Mouse (Mus musculus) MEL (cell line): ENCODE data around the gene Sim2. TPM values are rescaled to one million over a fixed set of nuclear protein-coding genes. Genes with fewer than 3 reads are reported as not detected.

Source experiments
- DNase-seq: peaks from one replicate; pipeline ENCODE4 v3.0.0; 2011; ENCODE audit warnings: low read depth, low spot score
- H3K27ac ChIP-seq: 2 replicates; pipeline ENCODE4 v1.5.1; 2012; ENCODE audit warnings: low read depth, mild to moderate bottlenecking, control low read depth, low read length, moderate library complexity; ENCODE audit not compliant: control insufficient read depth
- H3K27me3 ChIP-seq, 2 experiments: fragments of 150-350 bp in 1 of 2; sonication (generic) in 1 of 2; 2 replicates each; pipeline ENCODE4 v1.6.1; 2012; ENCODE audit warnings: low read length in 2 of 2, mild to moderate bottlenecking in 2 of 2, improper control_type of control experiment in 1 of 2, moderate library complexity in 1 of 2; ENCODE audit not compliant: insufficient read depth in 2 of 2, control insufficient read depth in 1 of 2
- H3K36me3 ChIP-seq, 2 experiments: 2 replicates each; pipeline ENCODE4 v1.6.1; 2012 to 2014; ENCODE audit warnings: low read length in 2 of 2, improper control_type of control experiment in 1 of 2, inconsistent platforms in 1 of 2, mild to moderate bottlenecking in 1 of 2; ENCODE audit not compliant: insufficient read depth in 2 of 2, control insufficient read depth in 1 of 2
- H3K4me1 ChIP-seq, 2 experiments: fragments of 150-350 bp in 1 of 2; sonication (generic) in 1 of 2; 2 replicates each; pipeline ENCODE4 v1.6.1; 2012; ENCODE audit warnings: low read length in 2 of 2, improper control_type of control experiment in 1 of 2, mild to moderate bottlenecking in 1 of 2; ENCODE audit not compliant: insufficient read depth in 2 of 2, control insufficient read depth in 1 of 2
- H3K4me3 ChIP-seq, 2 experiments: fragments of 150-350 bp in 1 of 2; sonication (generic) in 1 of 2; 2 replicates each; pipeline ENCODE4 v1.5.1; 2012; ENCODE audit warnings: low read depth in 2 of 2, low read length in 2 of 2, mild to moderate bottlenecking in 2 of 2, moderate library complexity in 2 of 2, control low read depth in 1 of 2, improper control_type of control experiment in 1 of 2; ENCODE audit not compliant: control insufficient read depth in 1 of 2, insufficient read depth in 1 of 2
- H3K79me2 ChIP-seq: 2 replicates; pipeline ENCODE4 v1.6.1; 2012; ENCODE audit warnings: mild to moderate bottlenecking, low read length, moderate library complexity; ENCODE audit not compliant: control insufficient read depth, poor library complexity, insufficient read depth
- H3K9ac ChIP-seq: 2 replicates; pipeline ENCODE4 v1.6.1; 2012; ENCODE audit warnings: low read depth, mild to moderate bottlenecking, control low read depth, low read length, moderate library complexity; ENCODE audit not compliant: control insufficient read depth, poor library complexity, severe bottlenecking
- H3K9me3 ChIP-seq: fragments of 150-350 bp; sonication (generic); replicated peaks from 2 replicates; pipeline ENCODE4 v1.6.1; 2012; ENCODE audit warnings: mild to moderate bottlenecking, low read length, improper control_type of control experiment, moderate library complexity; ENCODE audit not compliant: insufficient read depth
- BHLHE40 ChIP-seq: IDR thresholded peaks from 2 replicates; pipeline ENCODE4 v1.6.1; 2012; ENCODE audit warnings: low read depth, mild to moderate bottlenecking, inconsistent platforms, low read length, improper control_type of control experiment, borderline replicate concordance
- CHD1 ChIP-seq: IDR thresholded peaks from 2 replicates; pipeline ENCODE4 v1.6.1; 2012; ENCODE audit warnings: low read depth, mild to moderate bottlenecking, inconsistent platforms, low read length, improper control_type of control experiment
- CHD2 ChIP-seq: IDR thresholded peaks from 2 replicates; pipeline ENCODE4 v1.6.1; 2011; ENCODE audit warnings: low read length, improper control_type of control experiment
- CTCF ChIP-seq, 3 experiments: IDR thresholded peaks in 2 of 3; conservative IDR thresholded peaks in 1 of 3; 2 replicates each; pipeline ENCODE4 v1.5.1; 2011 to 2012; ENCODE audit warnings: low read length in 3 of 3, low read depth in 2 of 3, mild to moderate bottlenecking in 2 of 3, improper control_type of control experiment in 1 of 3, inconsistent platforms in 1 of 3, mixed read lengths in 1 of 3, moderate library complexity in 1 of 3; ENCODE audit not compliant: control insufficient read depth in 1 of 3, insufficient read depth in 1 of 3, poor library complexity in 1 of 3, severe bottlenecking in 1 of 3
- E2F4 ChIP-seq: IDR thresholded peaks from 2 replicates; pipeline ENCODE4 v1.6.1; 2011; ENCODE audit warnings: low read depth, low read length, improper control_type of control experiment, borderline replicate concordance
- EP300 ChIP-seq, 2 experiments: IDR thresholded peaks; 2 replicates each; pipeline ENCODE4 v1.6.1; 2011; ENCODE audit warnings: improper control_type of control experiment in 2 of 2, low read length in 2 of 2, low read depth in 1 of 2, mild to moderate bottlenecking in 1 of 2
- ETS1 ChIP-seq: IDR thresholded peaks from 2 replicates; pipeline ENCODE4 v1.6.1; 2012; ENCODE audit warnings: low read depth, mild to moderate bottlenecking, inconsistent platforms, low read length, improper control_type of control experiment, moderate library complexity
- GABPA ChIP-seq: IDR thresholded peaks from 2 replicates; pipeline ENCODE4 v1.6.1; 2012; ENCODE audit warnings: low read depth, mild to moderate bottlenecking, inconsistent platforms, low read length, improper control_type of control experiment, moderate library complexity
- GATA1 ChIP-seq: IDR thresholded peaks from 2 replicates; pipeline ENCODE4 v1.6.1; 2011; ENCODE audit warnings: low read depth, low read length, improper control_type of control experiment
- HCFC1 ChIP-seq: IDR thresholded peaks from 2 replicates; pipeline ENCODE4 v1.6.1; 2012; ENCODE audit warnings: low read depth, mild to moderate bottlenecking, inconsistent platforms, low read length, improper control_type of control experiment, moderate library complexity
- KAT2A ChIP-seq: conservative IDR thresholded peaks from 2 replicates; pipeline ENCODE4 v1.6.1; 2012; ENCODE audit warnings: low read depth, low read length, improper control_type of control experiment, inconsistent platforms
- MAFK ChIP-seq: IDR thresholded peaks from 2 replicates; pipeline ENCODE4 v1.6.1; 2011; ENCODE audit warnings: low read depth, mild to moderate bottlenecking, low read length, improper control_type of control experiment, borderline replicate concordance
- MAX ChIP-seq: IDR thresholded peaks from 2 replicates; pipeline ENCODE4 v1.6.1; 2011; ENCODE audit warnings: low read length, improper control_type of control experiment
- MAZ ChIP-seq: IDR thresholded peaks from 2 replicates; pipeline ENCODE4 v1.6.1; 2012; ENCODE audit warnings: low read depth, mild to moderate bottlenecking, inconsistent platforms, low read length, improper control_type of control experiment
- MEF2A ChIP-seq: IDR thresholded peaks from 2 replicates; pipeline ENCODE4 v1.6.1; 2014; ENCODE audit warnings: low read depth, mild to moderate bottlenecking, inconsistent platforms, low read length, improper control_type of control experiment; ENCODE audit not compliant: poor library complexity, insufficient replicate concordance, severe bottlenecking; ENCODE audit errors: extremely low read depth
- MXI1 ChIP-seq: IDR thresholded peaks from 2 replicates; pipeline ENCODE4 v1.6.1; 2011; ENCODE audit warnings: mild to moderate bottlenecking, low read depth, low read length, improper control_type of control experiment
- MYB ChIP-seq: IDR thresholded peaks from 2 replicates; pipeline ENCODE4 v1.6.1; 2011; ENCODE audit warnings: mild to moderate bottlenecking, low read depth, low read length, improper control_type of control experiment
- MYC ChIP-seq: IDR thresholded peaks from 2 replicates; pipeline ENCODE4 v1.6.1; 2011; ENCODE audit warnings: low read depth, mild to moderate bottlenecking, low read length, improper control_type of control experiment, moderate library complexity
- NELFE ChIP-seq: IDR thresholded peaks from 2 replicates; pipeline ENCODE4 v1.6.1; 2011; ENCODE audit warnings: low read depth, low read length, improper control_type of control experiment
- NRF1 ChIP-seq: IDR thresholded peaks from 2 replicates; pipeline ENCODE4 v1.6.1; 2014; ENCODE audit warnings: low read depth, mild to moderate bottlenecking, inconsistent platforms, low read length, improper control_type of control experiment, moderate library complexity; ENCODE audit not compliant: poor library complexity, insufficient read depth, severe bottlenecking
- POLR2A ChIP-seq, 2 experiments: IDR thresholded peaks; 2 replicates each; pipeline ENCODE4 v1.6.1; 2011 to 2012; ENCODE audit warnings: low read length in 2 of 2, mild to moderate bottlenecking in 2 of 2, control low read depth in 1 of 2, improper control_type of control experiment in 1 of 2, low read depth in 1 of 2, moderate library complexity in 1 of 2; ENCODE audit not compliant: control insufficient read depth in 1 of 2, insufficient read depth in 1 of 2, poor library complexity in 1 of 2
- POLR2AphosphoS2 ChIP-seq: IDR thresholded peaks from 2 replicates; pipeline ENCODE4 v1.6.1; 2011; ENCODE audit warnings: low read length, improper control_type of control experiment
- POLR2AphosphoS5 ChIP-seq: IDR thresholded peaks from 2 replicates; pipeline ENCODE4 v1.6.1; 2012; ENCODE audit warnings: low read depth, borderline replicate concordance, mild to moderate bottlenecking, inconsistent platforms, low read length, moderate library complexity, mixed read lengths
- RCOR1 ChIP-seq: IDR thresholded peaks from 2 replicates; pipeline ENCODE4 v1.6.1; 2012; ENCODE audit warnings: low read depth, mild to moderate bottlenecking, inconsistent platforms, low read length, improper control_type of control experiment
- SIN3A ChIP-seq: IDR thresholded peaks from 2 replicates; pipeline ENCODE4 v1.6.1; 2012; ENCODE audit warnings: low read length, improper control_type of control experiment, inconsistent platforms
- SMC3 ChIP-seq: IDR thresholded peaks from 2 replicates; pipeline ENCODE4 v1.6.1; 2011; ENCODE audit warnings: low read depth, low read length, improper control_type of control experiment
- TAL1 ChIP-seq: IDR thresholded peaks from 2 replicates; pipeline ENCODE4 v1.6.1; 2012; ENCODE audit warnings: mild to moderate bottlenecking, inconsistent platforms, low read length, moderate library complexity, mixed read lengths
- TBP ChIP-seq: IDR thresholded peaks from 2 replicates; pipeline ENCODE4 v1.8.0; 2011; ENCODE audit warnings: low read depth, low read length, improper control_type of control experiment
- TCF12 ChIP-seq: IDR thresholded peaks from 2 replicates; pipeline ENCODE4 v1.6.1; 2014; ENCODE audit warnings: low read depth, mild to moderate bottlenecking, inconsistent platforms, low read length, improper control_type of control experiment, moderate library complexity
- UBTF ChIP-seq: IDR thresholded peaks from 2 replicates; pipeline ENCODE4 v1.6.1; 2012; ENCODE audit warnings: low read depth, mild to moderate bottlenecking, inconsistent platforms, low read length, improper control_type of control experiment, moderate library complexity, borderline replicate concordance; ENCODE audit not compliant: insufficient read depth
- USF1 ChIP-seq: IDR thresholded peaks from 2 replicates; pipeline ENCODE4 v1.6.1; 2014; ENCODE audit warnings: low read depth, mild to moderate bottlenecking, inconsistent platforms, low read length, improper control_type of control experiment, moderate library complexity
- ZC3H11A ChIP-seq: IDR thresholded peaks from 2 replicates; pipeline ENCODE4 v1.6.1; 2012; ENCODE audit warnings: low read depth, mild to moderate bottlenecking, inconsistent platforms, low read length, improper control_type of control experiment
- ZKSCAN1 ChIP-seq: IDR thresholded peaks from 2 replicates; pipeline ENCODE4 v1.6.1; 2012; ENCODE audit warnings: low read depth, mild to moderate bottlenecking, inconsistent platforms, low read length, improper control_type of control experiment, moderate library complexity
- ZMIZ1 ChIP-seq: IDR thresholded peaks from 2 replicates; pipeline ENCODE4 v1.6.1; 2012; ENCODE audit warnings: low read depth, mild to moderate bottlenecking, inconsistent platforms, low read length, improper control_type of control experiment, moderate library complexity
- ZNF384 ChIP-seq: IDR thresholded peaks from 2 replicates; pipeline ENCODE4 v1.6.1; 2012; ENCODE audit warnings: low read depth, mild to moderate bottlenecking, inconsistent platforms, low read length, improper control_type of control experiment
- polyA plus RNA-seq, 2 experiments: library from polyadenylated mRNA; stranded (reverse) in 1 of 2; unstranded in 1 of 2; fragments of >175 nt in 1 of 2; fragments of >200 nt in 1 of 2; gene quantifications; 2 replicates each; pipeline versions ENCODE4 v1.2.1 to v1.2.4; 2012; ENCODE audit warnings: low replicate concordance in 2 of 2, low read depth in 1 of 2; ENCODE audit not compliant: insufficient read length in 2 of 2, insufficient read depth in 1 of 2, missing spikeins in 1 of 2
- total RNA-seq: library from RNA; depleted of rRNA; stranded (reverse); fragments of 300-350 nt; gene quantifications from 2 replicates; pipeline ENCODE4 v1.2.3, GENCODE M21; 2012

The Sim2 gene
- total and polyA plus RNA-seq, 3 experiments: not detected

GRCm38 (mm10) chr16:94150125-94151103, 65.7 kb downstream of the Sim2 start:
- no peaks in the 10 kb centered on the region for H3K27me3 ChIP-seq
- peak overlapping the region; percentile 24; the same call in 1 of the 2 replicates for H3K27ac ChIP-seq
- peak; percentile 91 for DNase-seq
- peaks cover 0 to 5% of the 10 kb centered on the region in 2 experiments; a peak in 2 of 4 replicates for H3K36me3 ChIP-seq
- H3K79me2 ChIP-seq: no peaks in the 10 kb centered on the region
- H3K4me3 ChIP-seq: no peak overlapping the region
- H3K9ac ChIP-seq: 0 out of 2 replicates have a peak overlapping the region, but pooled peaks have one; percentile 4
- no peaks in the 10 kb centered on the region for H3K9me3 ChIP-seq
- H3K4me1 ChIP-seq: peaks cover 4 to 16% of the 10 kb centered on the region in 2 experiments
- TF ChIP-seq BHLHE40: peak; percentile 81
- peak; percentile 90 for TF ChIP-seq TAL1
- no peak for TF ChIP-seq CTCF (IDR thresholded peaks at IDR 0.05 in 2 of 3, conservative IDR thresholded peaks at IDR 0.05 in 1 of 3; ENCODE audit: control insufficient read depth in 1 of 3, insufficient read depth in 1 of 3, low read depth in 2 of 3, low read length in 3 of 3, poor library complexity in 1 of 3, severe bottlenecking in 1 of 3)
- no peak for TF ChIP-seq POLR2AphosphoS2
- 0 out of 2 replicates have a peak, but pooled peaks have one; percentile 44 for TF ChIP-seq MYC
- TF ChIP-seq MYB: no peak
- TF ChIP-seq ZKSCAN1: no peak
- TF ChIP-seq MAFK: peak; percentile 68
- no peak for TF ChIP-seq GABPA
- no peak for TF ChIP-seq ZMIZ1
- no peak for TF ChIP-seq MAZ
- TF ChIP-seq ZNF384: no peak
- no peak for TF ChIP-seq POLR2AphosphoS5
- peak; percentile 92 for TF ChIP-seq ETS1
- peak; percentile 92 for TF ChIP-seq TCF12
- no peak for TF ChIP-seq SMC3
- TF ChIP-seq POLR2A (IDR thresholded peaks at IDR 0.05; ENCODE audit: control insufficient read depth in 1 of 2, insufficient read depth in 1 of 2, low read depth in 1 of 2, low read length in 2 of 2, poor library complexity in 1 of 2): peak in 1 of 2 experiments; percentile 28; a peak in 1 of 4 replicates
- no peak; the same call in 1 of the 2 replicates for TF ChIP-seq NRF1
- TF ChIP-seq EP300 (IDR thresholded peaks at IDR 0.05; ENCODE audit: low read depth in 1 of 2, low read length in 2 of 2): peak; percentile 57 to 85; a peak in 3 of 4 replicates
- TF ChIP-seq SIN3A: peak; percentile 67; the same call in 1 of the 2 replicates
- no peak for TF ChIP-seq HCFC1
- TF ChIP-seq E2F4: no peak
- no peak for TF ChIP-seq NELFE
- peak; percentile 92 for TF ChIP-seq MAX
- TF ChIP-seq RCOR1: no peak
- TF ChIP-seq MXI1: peak; percentile 77
- TF ChIP-seq UBTF: no peak
- peak; percentile 40; the same call in 1 of the 2 replicates for TF ChIP-seq TBP
- TF ChIP-seq CHD2: no peak
- TF ChIP-seq ZC3H11A: no peak
- TF ChIP-seq GATA1: peak; percentile 89
- peak; percentile 96 for TF ChIP-seq USF1
- no peak for TF ChIP-seq KAT2A
- TF ChIP-seq CHD1: no peak
- no peak for TF ChIP-seq MEF2A
